Mouse (Mus musculus) embryo, embryonic 11.5 days (tissue): ENCODE data around the gene Zbtb44.
"Not testable (repeated sequence)": the region's sequence is repeated elsewhere in the genome, so short reads cannot be mapped to it uniquely, and the experiment has no call there.

ENCODE experiments used
- DNase-seq: peaks from one replicate; pipeline ENCODE4 v3.0.0-alpha.2; 2012; ENCODE audit warnings: low read depth, low spot score

Zbtb44 gene

DNA sequence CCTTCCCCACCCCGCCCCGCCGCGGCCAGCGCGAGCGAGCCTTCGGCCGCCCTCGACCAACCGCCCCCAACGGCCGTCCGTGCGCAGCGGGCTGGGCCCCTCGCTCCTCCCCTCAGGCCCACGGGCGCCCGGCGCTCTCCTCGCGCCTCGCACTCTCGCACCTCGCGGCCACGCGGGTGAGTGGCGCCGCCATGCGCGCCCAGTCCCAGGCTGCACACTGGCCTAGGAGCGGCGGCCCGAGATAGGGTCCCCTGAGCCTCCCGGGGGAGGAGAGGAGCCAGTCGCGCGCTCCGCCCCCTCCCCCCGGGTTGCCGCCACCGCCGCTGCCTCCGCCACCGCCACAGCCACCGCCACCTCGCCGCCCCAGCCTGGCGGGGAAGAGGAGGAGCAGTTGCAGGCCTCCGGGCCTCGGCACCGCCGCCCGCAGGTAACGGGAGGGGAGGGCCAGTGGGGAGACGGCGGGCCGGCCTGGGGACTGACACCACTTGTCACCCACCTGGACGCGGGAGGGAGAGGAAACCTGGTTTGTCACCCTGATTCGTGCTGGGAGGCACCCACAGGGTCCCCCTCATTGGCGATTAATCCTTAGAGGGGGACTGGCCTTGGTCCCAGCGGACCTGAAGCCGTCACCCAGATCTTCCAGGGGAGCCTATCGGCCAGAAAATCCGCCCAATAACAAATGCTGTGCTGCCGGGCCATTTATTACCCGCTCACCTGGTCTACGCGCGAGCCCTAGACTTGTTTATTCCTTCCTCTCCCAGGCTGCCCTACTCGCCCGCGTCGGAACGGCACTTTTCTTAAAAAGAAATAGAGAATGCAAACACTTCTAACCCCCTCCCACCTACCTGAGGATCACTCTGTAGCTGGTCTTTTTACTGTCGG is at the start of gene Zbtb44:
Gene Zbtb44 (plus strand): TSS at position 113 of the 882 bp plus-strand sequence.
- peak; percentile 62 for DNase-seq

GRCm38 (mm10) chr9:30985782-30986181 is 44.7 kb upstream of the Zbtb44 start:
- no peak for DNase-seq

DNA sequence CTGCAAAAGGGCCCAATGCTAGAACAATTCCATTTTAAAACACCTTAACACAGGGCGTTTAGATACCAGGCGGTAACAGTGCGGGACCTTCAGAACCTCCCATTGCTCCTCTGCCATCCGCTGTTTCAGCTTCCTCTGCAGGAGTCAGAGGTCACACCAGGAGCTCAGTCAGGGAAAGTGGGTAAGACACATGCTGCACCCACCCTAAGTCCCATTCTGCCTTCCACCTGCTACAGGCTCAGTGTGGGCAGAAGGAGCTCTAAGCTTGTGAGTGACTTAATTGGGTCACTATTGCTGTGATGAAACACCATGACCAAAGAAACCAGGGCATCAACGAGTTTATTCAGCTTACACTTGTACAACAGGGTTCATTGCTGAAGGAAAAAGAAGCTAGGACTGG is 37.3 kb upstream of the Zbtb44 start:
- DNase-seq = no peak

GRCm38 (mm10) chr9:30996590-30997562 is 33.6 kb upstream of the Zbtb44 start:
- no peak for DNase-seq

DNA sequence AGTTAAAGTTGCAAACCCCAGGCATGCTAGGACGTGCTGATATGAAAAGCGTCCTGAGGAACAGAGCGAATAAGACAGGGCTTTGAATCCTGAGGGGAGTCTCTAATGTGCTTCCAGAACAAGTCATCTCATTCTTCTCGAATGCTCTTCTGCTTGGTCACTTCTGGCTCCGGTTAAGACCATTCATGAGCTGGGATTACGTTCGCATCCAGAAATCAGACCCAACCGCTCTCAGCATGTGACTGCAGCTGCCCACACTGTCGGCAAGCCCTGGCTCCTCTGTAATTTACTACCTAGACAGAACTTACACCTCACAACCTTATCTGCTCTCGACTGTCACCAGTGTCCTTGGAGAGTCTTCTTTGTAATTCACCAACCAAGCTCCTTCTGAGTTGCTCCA is 29.8 kb upstream of the Zbtb44 start:
- DNase-seq = no peak

- no peak for DNase-seq
Observed at GRCm38 (mm10) chr9:31002528-31002927, 27.9 kb upstream of the Zbtb44 start.

- DNase-seq = no peak
Observed at GRCm38 (mm10) chr9:31009334-31009733, 21.1 kb upstream of the Zbtb44 start.

- no peak for DNase-seq
Observed at GRCm38 (mm10) chr9:31010040-31010439, 20.4 kb upstream of the Zbtb44 start.

DNA sequence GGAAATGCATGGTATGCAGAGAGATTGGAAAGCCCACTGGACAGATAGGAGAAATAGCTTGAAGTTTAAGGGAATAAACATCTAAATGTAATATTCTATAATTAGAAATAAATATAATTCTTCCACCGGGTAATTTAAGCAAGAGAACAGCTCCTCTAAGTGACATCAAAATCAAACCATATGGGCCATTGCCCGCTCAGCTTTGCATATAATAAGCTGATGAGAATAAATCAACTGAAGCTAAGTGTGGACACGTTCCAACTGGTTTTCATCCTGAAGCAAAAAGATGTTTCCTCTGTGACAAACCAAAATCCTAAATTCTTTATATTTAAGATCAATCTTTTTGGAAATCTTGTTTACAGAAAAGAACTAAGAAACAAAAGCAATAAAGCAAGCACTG is 19.7 kb upstream of the Zbtb44 start:
- DNase-seq = no peak

- no peak for DNase-seq
Observed at GRCm38 (mm10) chr9:31011533-31011932, 18.9 kb upstream of the Zbtb44 start.

- DNase-seq = no peak
Observed at GRCm38 (mm10) chr9:31012674-31013073, 17.8 kb upstream of the Zbtb44 start.

DNA sequence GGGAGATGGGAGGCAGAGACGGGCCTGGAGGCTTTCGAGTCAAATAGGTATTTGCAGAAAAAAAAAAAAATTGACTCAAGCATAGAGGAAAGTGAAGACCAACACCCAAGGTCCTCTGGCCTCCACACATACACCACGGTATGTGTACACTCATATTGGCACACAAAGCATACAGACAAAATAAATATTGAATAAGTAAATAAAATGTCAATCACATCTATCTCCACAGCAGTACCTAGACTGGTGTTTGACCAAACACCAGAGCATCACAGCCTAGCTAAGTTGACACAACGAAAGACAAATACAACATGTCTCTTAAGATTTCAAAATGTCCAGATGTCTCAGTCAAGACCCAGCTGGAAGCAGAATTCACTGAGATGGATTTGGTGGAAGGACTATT is 17.0 kb upstream of the Zbtb44 start:
- no peak for DNase-seq

- no peak for DNase-seq
Observed at GRCm38 (mm10) chr9:31017616-31018015, 12.8 kb upstream of the Zbtb44 start.

DNA sequence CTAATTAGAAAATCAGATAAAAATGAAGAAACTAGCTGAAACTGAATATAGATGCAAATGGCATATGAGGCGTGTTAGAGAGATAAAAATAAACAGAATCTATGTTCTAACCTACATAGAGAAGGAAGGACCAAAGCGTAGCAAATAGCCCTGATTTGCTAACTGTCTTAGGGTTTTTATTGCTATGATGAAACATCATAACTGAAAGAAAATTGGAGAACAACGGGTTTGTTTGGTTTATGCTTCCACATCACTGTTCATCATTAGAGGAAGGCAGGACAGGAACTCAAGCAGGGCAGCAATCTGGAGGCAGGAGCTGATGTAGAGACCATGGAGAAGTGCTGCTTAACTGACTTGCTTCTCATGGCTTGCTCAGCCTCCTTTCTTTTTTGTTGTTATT is 12.3 kb upstream of the Zbtb44 start:
- no peak for DNase-seq

DNA sequence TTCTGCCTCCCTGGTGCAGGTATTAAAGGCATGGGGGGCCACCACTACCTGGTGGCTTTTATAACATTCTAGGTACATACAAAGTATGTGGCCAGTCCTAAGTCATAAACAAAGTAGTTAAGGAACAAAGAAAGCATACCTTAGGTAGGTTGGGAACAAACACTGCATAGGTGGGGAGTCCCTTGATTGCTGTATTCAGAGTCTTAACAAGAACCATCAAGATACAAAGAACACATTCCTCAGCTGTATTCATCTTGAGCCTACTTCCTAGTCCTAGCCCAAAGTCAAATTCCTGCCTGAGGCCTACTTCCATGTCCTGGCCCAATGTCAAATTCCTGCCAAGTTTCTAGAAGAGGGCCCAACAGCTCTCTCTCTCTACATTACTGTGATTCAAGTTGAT is 11.7 kb upstream of the Zbtb44 start:
- no peak for DNase-seq

DNA sequence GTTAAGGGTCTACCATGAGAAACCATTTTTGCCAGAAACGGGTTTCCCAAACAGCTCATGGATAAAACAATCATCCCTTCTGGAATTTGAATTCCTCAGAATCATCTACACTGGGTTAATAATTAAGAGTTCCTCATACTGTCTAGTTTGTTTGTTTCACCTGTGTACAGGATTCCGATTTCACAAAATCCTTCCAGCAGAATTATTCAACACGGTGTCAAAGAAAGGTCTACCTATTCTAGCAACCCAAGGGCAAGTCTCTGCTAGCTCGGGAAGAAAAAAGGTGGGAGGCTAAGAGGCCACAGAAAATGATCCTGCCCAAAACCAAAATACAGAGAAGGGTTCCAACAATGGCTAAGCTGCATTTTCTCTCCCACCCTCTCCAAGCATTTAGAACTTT is 2.2 kb upstream of the Zbtb44 start:
- no peak for DNase-seq

DNA sequence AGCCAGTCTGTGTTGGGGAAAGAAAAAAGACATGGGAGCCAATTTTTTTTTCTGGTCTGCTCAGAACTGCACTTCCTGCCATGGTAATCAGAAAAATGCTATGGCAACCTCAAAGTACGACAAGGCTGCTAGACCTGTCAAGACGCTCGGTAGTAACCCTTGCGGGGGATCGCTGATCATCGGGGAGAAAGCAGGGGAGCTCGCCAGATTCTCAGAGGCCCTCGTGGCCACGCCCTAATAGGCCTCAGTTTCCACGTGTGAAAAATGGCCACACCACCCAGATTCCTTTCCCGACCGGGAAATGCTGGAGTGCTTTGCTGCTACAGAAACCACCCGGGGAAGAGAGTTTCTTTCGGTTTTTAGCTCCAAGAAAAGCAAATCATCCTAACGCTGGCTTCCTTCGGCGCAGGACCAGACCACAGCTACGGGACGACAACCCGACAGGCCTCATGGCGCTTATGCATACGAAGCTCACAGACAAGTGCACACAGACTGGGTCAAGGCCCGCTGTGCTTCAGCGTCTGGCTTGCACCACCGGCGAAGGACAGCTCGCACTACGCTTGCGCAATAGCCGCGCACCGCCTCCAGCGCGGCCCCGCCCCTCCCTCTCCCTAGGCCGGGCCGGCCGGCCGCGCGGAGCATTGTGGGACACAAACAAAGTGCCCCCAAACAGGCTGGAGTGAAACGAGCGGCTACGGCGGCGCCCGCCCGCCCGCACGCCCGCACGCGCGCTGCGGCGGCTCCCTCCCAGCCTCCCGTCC is 513 bp upstream of the Zbtb44 start:
- peak; percentile 93 for DNase-seq

DNA sequence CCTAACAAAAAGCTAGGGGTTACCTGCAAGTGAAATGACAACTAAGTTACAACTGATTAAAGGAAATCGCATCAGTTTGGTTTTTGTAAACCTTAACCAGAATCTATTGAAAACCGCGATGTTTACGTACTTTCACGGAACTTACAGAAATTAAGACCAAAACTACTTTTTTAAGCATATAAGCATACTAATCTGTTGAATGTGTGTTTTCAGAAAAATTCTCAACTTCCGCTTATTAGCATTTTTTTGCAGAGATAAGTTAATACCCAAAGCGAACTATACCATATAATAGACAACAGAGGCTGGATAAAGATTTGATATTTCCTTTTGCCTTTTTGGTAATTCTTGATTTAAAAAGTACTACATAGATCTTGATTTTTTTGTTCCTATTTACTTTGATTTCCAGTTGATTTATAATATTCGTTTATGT is 985 bp downstream of the Zbtb44 start:
- DNase-seq = no peak

GRCm38 (mm10) chr9:31032546-31032945 is 2.1 kb downstream of the Zbtb44 start:
- DNase-seq = no peak

GRCm38 (mm10) chr9:31050208-31050607 is 19.8 kb downstream of the Zbtb44 start:
- no peak for DNase-seq

DNA sequence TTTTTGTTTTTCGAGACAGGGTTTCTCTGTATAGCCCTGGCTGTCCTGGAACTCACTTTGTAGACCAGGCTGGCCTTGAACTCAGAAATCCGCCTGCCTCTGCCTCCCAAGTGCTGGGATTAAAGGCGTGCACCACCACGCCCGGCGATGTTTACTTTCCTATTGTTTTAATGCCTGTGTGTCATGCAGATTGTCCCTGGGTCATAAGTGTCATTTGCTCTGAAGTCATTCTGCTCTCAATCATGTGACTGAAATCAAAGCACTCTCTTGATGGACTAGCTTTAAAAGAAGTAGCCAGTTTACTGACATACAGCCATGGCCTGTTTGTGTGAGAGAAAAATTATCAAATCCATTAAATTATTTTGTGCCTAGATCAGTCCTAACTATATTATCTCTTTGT is 21.1 kb downstream of the Zbtb44 start:
- not testable (repeated sequence) for DNase-seq

- DNase-seq = no peak
Observed at GRCm38 (mm10) chr9:31058723-31059122, 28.3 kb downstream of the Zbtb44 start.
